Mouse (Mus musculus): ENCODE results near the gene Slc24a3. TPM values are rescaled to one million over a fixed set of nuclear protein-coding genes. Genes with fewer than 3 reads are reported as not detected.

Gene Slc24a3
- polyA plus RNA-seq, 2 experiments, result 0.58 TPM

GRCm38 (mm10) chr2:145333466-145333865 lies 165.9 kb downstream of the Slc24a3 start:
- Histone ChIP-seq H3K4me3 (ENCODE audit: insufficient read depth in 1 of 2, low read depth in 2 of 2, low read length in 2 of 2) (no peak overlapping the region), H3K4me2 (ENCODE audit: low read depth) (no peak overlapping the region), H3K4me1 (replicated peaks; ENCODE audit: control insufficient read depth in 2 of 2, insufficient read depth in 2 of 2, low read length in 1 of 2) (no peaks in the 10 kb centered on the region), H3K36me3 (replicated peaks; ENCODE audit: control insufficient read depth, insufficient read depth, low read depth) (no peaks in the 10 kb centered on the region), H3K27me3 (ENCODE audit: control insufficient read depth, insufficient read depth, low read length) (no peaks in the 10 kb centered on the region), H3K9me3 (ENCODE audit: control insufficient read depth, low read length) (no peaks in the 10 kb centered on the region), H3K27ac (no peak overlapping the region), H3K9ac (replicated peaks) (no peak overlapping the region)
- no peak for TF ChIP-seq CTCF (IDR thresholded peaks at IDR 0.05; ENCODE audit: low read depth)
- TF ChIP-seq EP300 (IDR thresholded peaks at IDR 0.05; ENCODE audit: low read depth), result no peak
- no peak for ATAC-seq (ENCODE audit: insufficient read depth)
- DNase-seq (ENCODE audit: low read depth in 3 of 3, low spot score in 3 of 3), result no peak

- DNase-seq (ENCODE audit: low read depth in 3 of 3, low spot score in 3 of 3) (no peak), ATAC-seq (ENCODE audit: insufficient read depth) (no peak)
- H3K4me3 ChIP-seq (ENCODE audit: insufficient read depth in 1 of 2, low read depth in 2 of 2, low read length in 2 of 2), result no peak overlapping the region
- H3K27ac ChIP-seq, result no peak overlapping the region
- H3K4me2 ChIP-seq (ENCODE audit: low read depth), result no peak overlapping the region
- H3K9me3 ChIP-seq (ENCODE audit: control insufficient read depth, low read length), result no peaks in the 10 kb centered on the region
- H3K27me3 ChIP-seq (ENCODE audit: control insufficient read depth, insufficient read depth, low read length), result no peaks in the 10 kb centered on the region
- no peaks in the 10 kb centered on the region for H3K36me3 ChIP-seq (replicated peaks; ENCODE audit: control insufficient read depth, insufficient read depth, low read depth)
- H3K4me1 ChIP-seq (replicated peaks; ENCODE audit: control insufficient read depth in 2 of 2, insufficient read depth in 2 of 2, low read length in 1 of 2), result no peaks in the 10 kb centered on the region
- TF ChIP-seq CTCF (IDR thresholded peaks at IDR 0.05; ENCODE audit: low read depth), result no peak
- TF ChIP-seq EP300 (IDR thresholded peaks at IDR 0.05; ENCODE audit: low read depth), result no peak
- H3K9ac ChIP-seq (replicated peaks), result no peak overlapping the region
Measured at GRCm38 (mm10) chr2:145336406-145336805, 168.9 kb downstream of the Slc24a3 start.

- WGBS (ENCODE audit: insufficient replicate concordance), result 54% methylated on average over 2 of the region's 2 CpGs
- ATAC-seq (ENCODE audit: insufficient read depth) (no peak), DNase-seq (ENCODE audit: low read depth in 3 of 3, low spot score in 3 of 3) (no peak)
- Histone ChIP-seq H3K4me1 (replicated peaks; ENCODE audit: control insufficient read depth in 2 of 2, insufficient read depth in 2 of 2, low read length in 1 of 2) (no peaks in the 10 kb centered on the region), H3K9ac (replicated peaks) (no peak overlapping the region), H3K4me3 (ENCODE audit: insufficient read depth in 1 of 2, low read depth in 2 of 2, low read length in 2 of 2) (no peak overlapping the region), H3K27ac (no peak overlapping the region), H3K4me2 (ENCODE audit: low read depth) (no peak overlapping the region), H3K9me3 (ENCODE audit: control insufficient read depth, low read length) (no peaks in the 10 kb centered on the region), H3K36me3 (replicated peaks; ENCODE audit: control insufficient read depth, insufficient read depth, low read depth) (no peaks in the 10 kb centered on the region), H3K27me3 (ENCODE audit: control insufficient read depth, insufficient read depth, low read length) (no peaks in the 10 kb centered on the region)
- TF ChIP-seq CTCF (IDR thresholded peaks at IDR 0.05; ENCODE audit: low read depth), result no peak
- no peak for TF ChIP-seq EP300 (IDR thresholded peaks at IDR 0.05; ENCODE audit: low read depth)
Measured at GRCm38 (mm10) chr2:145340816-145341215, 173.3 kb downstream of the Slc24a3 start.

- H3K36me3 ChIP-seq (replicated peaks; ENCODE audit: control insufficient read depth, insufficient read depth, low read depth), result no peaks in the 10 kb centered on the region
- whole genome bisulfite sequencing (ENCODE audit: insufficient replicate concordance), result 41% methylated on average over 4 of the region's 4 CpGs
- ATAC-seq (ENCODE audit: insufficient read depth) (no peak), DNase-seq (ENCODE audit: low read depth in 3 of 3, low spot score in 3 of 3) (no peak)
- no peak overlapping the region for H3K27ac ChIP-seq
- TF ChIP-seq EP300 (IDR thresholded peaks at IDR 0.05; ENCODE audit: low read depth) (no peak), CTCF (IDR thresholded peaks at IDR 0.05; ENCODE audit: low read depth) (no peak)
- no peak overlapping the region for H3K9ac ChIP-seq (replicated peaks)
- no peaks in the 10 kb centered on the region for H3K9me3 ChIP-seq (ENCODE audit: control insufficient read depth, low read length)
- H3K4me3 ChIP-seq (ENCODE audit: insufficient read depth in 1 of 2, low read depth in 2 of 2, low read length in 2 of 2), result no peak overlapping the region
- H3K4me1 ChIP-seq (replicated peaks; ENCODE audit: control insufficient read depth in 2 of 2, insufficient read depth in 2 of 2, low read length in 1 of 2), result no peaks in the 10 kb centered on the region
- H3K4me2 ChIP-seq (ENCODE audit: low read depth), result no peak overlapping the region
- no peaks in the 10 kb centered on the region for H3K27me3 ChIP-seq (ENCODE audit: control insufficient read depth, insufficient read depth, low read length)
Measured at GRCm38 (mm10) chr2:145342956-145343355, 175.4 kb downstream of the Slc24a3 start.

- ATAC-seq (ENCODE audit: insufficient read depth), result no peak
- Histone ChIP-seq H3K4me1 (replicated peaks; ENCODE audit: control insufficient read depth in 2 of 2, insufficient read depth in 2 of 2, low read length in 1 of 2) (no peaks in the 10 kb centered on the region), H3K9me3 (ENCODE audit: control insufficient read depth, low read length) (no peaks in the 10 kb centered on the region), H3K4me3 (ENCODE audit: insufficient read depth in 1 of 2, low read depth in 2 of 2, low read length in 2 of 2) (no peak overlapping the region), H3K4me2 (ENCODE audit: low read depth) (no peak overlapping the region), H3K36me3 (replicated peaks; ENCODE audit: control insufficient read depth, insufficient read depth, low read depth) (no peaks in the 10 kb centered on the region), H3K9ac (replicated peaks) (no peak overlapping the region), H3K27me3 (ENCODE audit: control insufficient read depth, insufficient read depth, low read length) (no peaks in the 10 kb centered on the region), H3K27ac (no peak overlapping the region)
- WGBS (ENCODE audit: insufficient replicate concordance), result 50% methylated on average over 1 of the region's 1 CpGs
- TF ChIP-seq EP300 (IDR thresholded peaks at IDR 0.05; ENCODE audit: low read depth) (no peak), CTCF (IDR thresholded peaks at IDR 0.05; ENCODE audit: low read depth) (no peak)
- DNase-seq (ENCODE audit: low read depth in 3 of 3, low spot score in 3 of 3), result no peak
Measured at GRCm38 (mm10) chr2:145344521-145344920, 177.0 kb downstream of the Slc24a3 start.

GRCm38 (mm10) chr2:145353801-145354200 lies 186.2 kb downstream of the Slc24a3 start:
- ATAC-seq (ENCODE audit: insufficient read depth) (no peak), DNase-seq (ENCODE audit: low read depth in 3 of 3, low spot score in 3 of 3) (no peak)
- Histone ChIP-seq H3K27me3 (ENCODE audit: control insufficient read depth, insufficient read depth, low read length) (no peaks in the 10 kb centered on the region), H3K4me3 (ENCODE audit: insufficient read depth in 1 of 2, low read depth in 2 of 2, low read length in 2 of 2) (no peak overlapping the region), H3K4me1 (replicated peaks; ENCODE audit: control insufficient read depth in 2 of 2, insufficient read depth in 2 of 2, low read length in 1 of 2) (no peaks in the 10 kb centered on the region), H3K9ac (replicated peaks) (no peak overlapping the region), H3K4me2 (ENCODE audit: low read depth) (no peak overlapping the region), H3K36me3 (replicated peaks; ENCODE audit: control insufficient read depth, insufficient read depth, low read depth) (no peaks in the 10 kb centered on the region), H3K9me3 (ENCODE audit: control insufficient read depth, low read length) (no peaks in the 10 kb centered on the region), H3K27ac (no peak overlapping the region)
- TF ChIP-seq CTCF (IDR thresholded peaks at IDR 0.05; ENCODE audit: low read depth), result no peak
- 67% methylated on average over 1 of the region's 1 CpGs for WGBS (ENCODE audit: insufficient replicate concordance)

Measured in liver, embryonic 14.5 days (tissue).